Mouse (Mus musculus) heart, postnatal 0 days (tissue): Measurements from ENCODE around the gene Usp38.

Experiments
- CTCF ChIP-seq: IDR thresholded peaks from 2 replicates; pipeline ENCODE4 v1.5.1; 2016; ENCODE audit warnings: antibody characterized with exemption, control low read depth, low read depth
- EP300 ChIP-seq: IDR thresholded peaks from 2 replicates; pipeline ENCODE4 v1.6.1; 2016; ENCODE audit warnings: antibody characterized with exemption, low read depth

DNA sequence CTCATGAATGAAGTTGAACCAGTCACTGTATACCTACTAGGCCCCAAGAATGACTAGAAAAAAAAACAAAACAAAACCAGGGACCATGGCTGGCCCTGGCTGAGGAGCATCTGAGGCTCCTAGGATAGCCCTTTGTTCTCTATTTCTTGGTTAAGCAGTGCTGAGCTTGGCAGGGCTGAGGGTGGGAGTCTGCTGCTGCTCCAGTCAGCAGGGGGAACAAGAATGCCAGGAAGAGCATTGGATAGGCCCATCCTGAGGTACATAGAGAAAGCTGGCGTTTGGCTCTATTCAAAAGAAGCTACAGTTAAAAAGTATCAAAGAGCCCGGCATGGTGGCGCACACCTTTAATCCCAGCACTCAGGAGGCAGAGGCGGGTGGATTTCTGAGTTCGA, 52.1 kb downstream of the Usp38 start:
- TF ChIP-seq EP300, result no peak
- no peak for TF ChIP-seq CTCF
